ENCODE assay signal across 10 mouse cellular contexts in genomic region chr14:50352438-50352837, GRCm38 (mm10). TPM values are rescaled to one million over a fixed set of nuclear protein-coding genes. Genes with fewer than 3 reads are reported as not detected.
DNase-seq lines count a peak whose midpoint lies in the region; ATAC-seq and TF ChIP-seq lines count a peak whose summit lies in the region.
"Had no signal": no experiment of that assay in that cellular context is flagged by ENCODE, and none has a peak within 500 bp of the region (broad histone marks: within the 10 kb centered on the region; RNA-seq: fewer than 3 reads in every experiment).

No protein-coding gene starts in this region.

- H3K4me1 ChIP-seq in heart, postnatal 0 days (ENCODE audit: control insufficient read depth, insufficient read depth), result no peaks in the 10 kb centered on the region
- no peaks in the 10 kb centered on the region for H3K4me1 ChIP-seq in heart, embryonic 12.5 days (replicated peaks)
- H3K4me1 ChIP-seq in thymus, adult 2 months (replicated peaks; ENCODE audit: control insufficient read depth, insufficient read depth, low read length), result no peaks in the 10 kb centered on the region

- DNase-seq in heart, postnatal 0 days (ENCODE audit: low spot score), result no peak
- peak; percentile 9 for DNase-seq in ovary, postnatal 36 days (ENCODE audit: low spot score)
- DNase-seq in ovary, postnatal 10 days (ENCODE audit: low spot score), result no peak
- DNase-seq in embryo, embryonic 10.5 days (ENCODE audit: low spot score), result peak; percentile 18
- DNase-seq in retina, postnatal 1 day, result peak; percentile 14
- no peak for DNase-seq in urinary bladder, postnatal 25 days (ENCODE audit: low spot score)
- DNase-seq in thymus, adult 2 months, result no peak

- H3K9me3 ChIP-seq in heart, postnatal 0 days (replicated peaks; ENCODE audit: control insufficient read depth, low read length), result no peaks in the 10 kb centered on the region
- H3K9me3 ChIP-seq in heart, embryonic 12.5 days (replicated peaks), result no peaks in the 10 kb centered on the region

- no peak overlapping the region for H3K4me3 ChIP-seq in heart, postnatal 0 days (ENCODE audit: low read depth, low read length)
- no peak overlapping the region for H3K4me3 ChIP-seq in heart, embryonic 12.5 days
- H3K4me3 ChIP-seq in thymus, adult 2 months (ENCODE audit: control insufficient read depth, insufficient read depth, low read length), result no peak overlapping the region

- 0 out of 2 replicates have a peak, but pooled peaks have one; percentile 23 for TF ChIP-seq CTCF in heart, postnatal 0 days (IDR thresholded peaks at IDR 0.05; ENCODE audit: low read depth)
- no peak for TF ChIP-seq CTCF in thymus, adult 2 months (IDR thresholded peaks at IDR 0.05; ENCODE audit: borderline replicate concordance, control insufficient read depth, extremely low read depth, insufficient read depth, low read length, poor library complexity)

- 37% methylated on average over 3 of the region's 3 CpGs for WGBS in heart, postnatal 0 days
- WGBS in heart, embryonic 12.5 days, result 42% methylated on average over 3 of the region's 3 CpGs
- WGBS in thymus, adult 2 months, result 27% methylated on average over 3 of the region's 3 CpGs

- no peak for ATAC-seq in heart, postnatal 0 days (ENCODE audit: insufficient read depth, low read depth)
- ATAC-seq in heart, embryonic 12.5 days (ENCODE audit: insufficient number of reproducible peaks, low FRiP score), result no peak

- H3K27me3 ChIP-seq in heart, postnatal 0 days (ENCODE audit: control insufficient read depth, insufficient read depth, low read length), result no peaks in the 10 kb centered on the region
- H3K27me3 ChIP-seq in heart, embryonic 12.5 days (replicated peaks), result no peaks in the 10 kb centered on the region
- no peaks in the 10 kb centered on the region for H3K27me3 ChIP-seq in thymus, adult 2 months (ENCODE audit: control insufficient read depth, insufficient read depth, low read length)

- TF ChIP-seq EP300 in heart, postnatal 0 days (IDR thresholded peaks at IDR 0.05; ENCODE audit: low read depth), result no peak

- H3K36me3 ChIP-seq in heart, postnatal 0 days (replicated peaks; ENCODE audit: control insufficient read depth, insufficient read depth, low read length), result no peaks in the 10 kb centered on the region
- no peaks in the 10 kb centered on the region for H3K36me3 ChIP-seq in heart, embryonic 12.5 days
- no peaks in the 10 kb centered on the region for H3K36me3 ChIP-seq in thymus, adult 2 months (ENCODE audit: control insufficient read depth, insufficient read depth, low read length)

- TF ChIP-seq POLR2A in thymus, adult 2 months (IDR thresholded peaks at IDR 0.05; ENCODE audit: control insufficient read depth, extremely low read depth, insufficient read depth, low read length, poor library complexity), result no peak

- H3K4me2 ChIP-seq in heart, postnatal 0 days (ENCODE audit: low read depth, low read length), result no peak overlapping the region
- no peak overlapping the region for H3K4me2 ChIP-seq in heart, embryonic 12.5 days

- no peak overlapping the region for H3K9ac ChIP-seq in heart, postnatal 0 days (replicated peaks; ENCODE audit: low read depth, low read length)
- H3K9ac ChIP-seq in heart, embryonic 12.5 days, result no peak overlapping the region

- no peak overlapping the region for H3K27ac ChIP-seq in heart, postnatal 0 days (ENCODE audit: low read depth)
- no peak overlapping the region for H3K27ac ChIP-seq in heart, embryonic 12.5 days (ENCODE audit: poor library complexity, severe bottlenecking)
- H3K27ac ChIP-seq in thymus, adult 2 months (ENCODE audit: control insufficient read depth, insufficient read depth, low read length), result no peak overlapping the region

RNA-seq across cellular contexts. Expression of gene Olfr735, which starts 3.8 kb away (rescaled TPM):
- total RNA-seq in heart, postnatal 0 days (2014; rRNA removed; ENCODE audit: low replicate concordance), result not detected in 2 replicates
- not detected in 2 replicates for polyA plus RNA-seq in heart, postnatal 0 days (2015; fragmentation: Nextera tagmentation; extraction: Ambion mirVana)
- polyA plus RNA-seq in heart, embryonic 12.5 days (2016; fragmentation: Nextera tagmentation; extraction: Ambion mirVana), result not detected in 2 replicates
- polyA plus RNA-seq in thymus, adult 2 months (2012; rRNA removed), result not detected in 2 replicates
- polyA plus RNA-seq: frontal cortex, adult 2 months; liver, embryonic 16.5 days had no signal

RNA-seq across cellular contexts. Expression of gene Tlr11, which starts 5.3 kb away (rescaled TPM):
- not detected in 2 replicates for total RNA-seq in heart, postnatal 0 days (2014; rRNA removed; ENCODE audit: low replicate concordance)
- not detected in 2 replicates for polyA plus RNA-seq in heart, postnatal 0 days (2015; fragmentation: Nextera tagmentation; extraction: Ambion mirVana)
- polyA plus RNA-seq in heart, embryonic 12.5 days (2016; fragmentation: Nextera tagmentation; extraction: Ambion mirVana), result not detected in 2 replicates
- 1.5 and 2.4 TPM in 2 replicates for polyA plus RNA-seq in thymus, adult 2 months (2012; rRNA removed)
- polyA plus RNA-seq: frontal cortex, adult 2 months had no signal

RNA-seq across cellular contexts. Expression of gene Olfr734, which starts 25.9 kb away (rescaled TPM):
- total RNA-seq in heart, postnatal 0 days (2014; rRNA removed; ENCODE audit: low replicate concordance), result not detected in 2 replicates
- polyA plus RNA-seq in heart, postnatal 0 days (2015; fragmentation: Nextera tagmentation; extraction: Ambion mirVana), result not detected in 2 replicates
- polyA plus RNA-seq in heart, embryonic 12.5 days (2016; fragmentation: Nextera tagmentation; extraction: Ambion mirVana), result not detected in 2 replicates
- not detected in 2 replicates for polyA plus RNA-seq in thymus, adult 2 months (2012; rRNA removed)
- polyA plus RNA-seq: frontal cortex, adult 2 months; liver, embryonic 16.5 days had no signal

RNA-seq across cellular contexts. Expression of gene Olfr736, which starts 28.5 kb away (rescaled TPM):
- total RNA-seq in heart, postnatal 0 days (2014; rRNA removed; ENCODE audit: low replicate concordance), result not detected in 2 replicates
- polyA plus RNA-seq in heart, postnatal 0 days (2015; fragmentation: Nextera tagmentation; extraction: Ambion mirVana), result not detected in 2 replicates
- polyA plus RNA-seq in heart, embryonic 12.5 days (2016; fragmentation: Nextera tagmentation; extraction: Ambion mirVana), result not detected in 2 replicates
- not detected in 2 replicates for polyA plus RNA-seq in thymus, adult 2 months (2012; rRNA removed)
- polyA plus RNA-seq: frontal cortex, adult 2 months; liver, embryonic 16.5 days had no signal

RNA-seq across cellular contexts. Expression of gene Olfr733, which starts 51.1 kb away (rescaled TPM):
- not detected in 2 replicates for total RNA-seq in heart, postnatal 0 days (2014; rRNA removed; ENCODE audit: low replicate concordance)
- not detected in 2 replicates for polyA plus RNA-seq in heart, postnatal 0 days (2015; fragmentation: Nextera tagmentation; extraction: Ambion mirVana)
- not detected in 2 replicates for polyA plus RNA-seq in heart, embryonic 12.5 days (2016; fragmentation: Nextera tagmentation; extraction: Ambion mirVana)
- polyA plus RNA-seq in thymus, adult 2 months (2012; rRNA removed), result not detected in 2 replicates
- polyA plus RNA-seq: frontal cortex, adult 2 months; liver, embryonic 16.5 days had no signal

Comparison
In these comparisons a context has a peak if more than half of its experiments do, and no peak if none do; other contexts are left out.
1. DNase-seq: peak in ovary, postnatal 36 days (single experiment), embryo, embryonic 10.5 days (single experiment) and retina, postnatal 1 day (single experiment); none in heart, postnatal 0 days (single experiment), ovary, postnatal 10 days (single experiment), urinary bladder, postnatal 25 days (single experiment) and thymus, adult 2 months (single experiment).